Mouse (Mus musculus) hindbrain, postnatal 0 days (tissue): ENCODE measurements at regions not wholly inside any gene's neighbourhood (a gene's known extent, or its start where the extent isn't known, plus 50 kb on each side); places are given as distances from the start of the nearest gene placed in this dataset.

Source experiments
- ATAC-seq: fragments of 200-750 bp; cut with Nextera tagmentation; 2 replicates; pipeline ENCODE4 v1.8.0; 2017; ENCODE audit warnings: mild to moderate bottlenecking, moderate TSS enrichment, moderate library complexity
- DNase-seq: peaks from one replicate; pipeline ENCODE4 v3.0.0-alpha.2; 2015; ENCODE audit warnings: low spot score
- H3K27ac ChIP-seq: fragments of 300-500 bp; sonication (generic); 2 replicates; pipeline ENCODE4 v1.5.1; 2014; ENCODE audit warnings: mild to moderate bottlenecking
- H3K27me3 ChIP-seq: fragments of 300-500 bp; sonication (generic); 2 replicates; pipeline ENCODE4 v1.6.1; 2014; ENCODE audit warnings: low read length, mixed read lengths; ENCODE audit not compliant: insufficient read depth
- H3K36me3 ChIP-seq: fragments of 300-500 bp; sonication (generic); 2 replicates; pipeline ENCODE4 v1.6.1; 2014; ENCODE audit warnings: low read length, mixed read lengths; ENCODE audit not compliant: insufficient read depth
- H3K4me1 ChIP-seq: fragments of 300-500 bp; sonication (generic); 2 replicates; pipeline ENCODE4 v1.6.1; 2014; ENCODE audit warnings: antibody characterized with exemption, low read length, mixed read lengths; ENCODE audit not compliant: insufficient read depth
- H3K4me2 ChIP-seq: fragments of 300-500 bp; sonication (generic); 2 replicates; pipeline ENCODE4 v1.6.1; 2014; ENCODE audit warnings: low read depth, mild to moderate bottlenecking, low read length, moderate library complexity, mixed read lengths
- H3K4me3 ChIP-seq: fragments of 300-500 bp; sonication (generic); 2 replicates; pipeline ENCODE4 v1.5.1; 2014; ENCODE audit warnings: low read length
- H3K9ac ChIP-seq: fragments of 300-500 bp; sonication (generic); replicated peaks from 2 replicates; pipeline ENCODE4 v1.6.1; 2014; ENCODE audit warnings: mild to moderate bottlenecking, low read length, moderate library complexity, mixed read lengths
- H3K9me3 ChIP-seq: fragments of 300-500 bp; sonication (generic); 2 replicates; pipeline ENCODE4 v1.6.1; 2016; ENCODE audit warnings: low read length, mixed read lengths
- CTCF ChIP-seq: IDR thresholded peaks from 2 replicates; pipeline ENCODE4 v1.5.1; 2016; ENCODE audit warnings: antibody characterized with exemption, control low read depth, low read depth
- WGBS: fragments of 180-500 bp; shearing (Covaris S2); extraction: QIAGEN DNeasy Blood & Tissue Kit; methylation state at CpG from one replicate; pipeline ENCODE4 v1.1.7; 2014; 5-methylcytosine and 5-hydroxymethylcytosine counted together

GRCm38 (mm10) chr11:64207358-64207864 lies 128.1 kb upstream of the Cox10 start:
- ATAC-seq, result peak; percentile 43; the same call in 1 of the 2 replicates
- 53% methylated on average over 4 of the region's 4 CpGs for WGBS

GRCm38 (mm10) chr11:64206155-64206554 lies 126.9 kb upstream of the Cox10 start:
- DNase-seq, result no peak
- H3K4me2 ChIP-seq, result no peak overlapping the region
- H3K9me3 ChIP-seq, result no peaks in the 10 kb centered on the region
- no peak overlapping the region for H3K27ac ChIP-seq
- H3K36me3 ChIP-seq, result no peaks in the 10 kb centered on the region
- ATAC-seq, result no peak
- H3K4me3 ChIP-seq, result no peak overlapping the region
- H3K27me3 ChIP-seq, result no peaks in the 10 kb centered on the region
- 67% methylated on average over 2 of the region's 2 CpGs for WGBS
- TF ChIP-seq CTCF, result no peak
- H3K9ac ChIP-seq, result no peak overlapping the region
- H3K4me1 ChIP-seq, result no peaks in the 10 kb centered on the region

More at GRCm38 (mm10) chr11:64207358-64207864, 128.1 kb upstream of the Cox10 start:
- no peaks in the 10 kb centered on the region for H3K27me3 ChIP-seq
- H3K4me2 ChIP-seq, result no peak overlapping the region
- H3K4me3 ChIP-seq, result no peak overlapping the region
- no peak overlapping the region for H3K9ac ChIP-seq
- no peak overlapping the region for H3K27ac ChIP-seq
- DNase-seq, result peak; percentile 33
- no peaks in the 10 kb centered on the region for H3K4me1 ChIP-seq
- no peaks in the 10 kb centered on the region for H3K9me3 ChIP-seq
- no peak for TF ChIP-seq CTCF
- no peaks in the 10 kb centered on the region for H3K36me3 ChIP-seq

GRCm38 (mm10) chr11:64205069-64205468 lies 125.8 kb upstream of the Cox10 start:
- no peak for DNase-seq
- Histone ChIP-seq H3K9me3 (no peaks in the 10 kb centered on the region), H3K27ac (no peak overlapping the region), H3K4me2 (no peak overlapping the region), H3K4me3 (no peak overlapping the region), H3K36me3 (no peaks in the 10 kb centered on the region), H3K27me3 (no peaks in the 10 kb centered on the region), H3K4me1 (no peaks in the 10 kb centered on the region), H3K9ac (no peak overlapping the region)
- WGBS, result 93% methylated on average over 4 of the region's 4 CpGs
- ATAC-seq, result no peak
- no peak for TF ChIP-seq CTCF

GRCm38 (mm10) chr11:64204305-64204704 lies 125.0 kb upstream of the Cox10 start:
- Histone ChIP-seq H3K36me3 (no peaks in the 10 kb centered on the region), H3K4me2 (no peak overlapping the region), H3K27ac (no peak overlapping the region), H3K9me3 (no peaks in the 10 kb centered on the region), H3K4me1 (no peaks in the 10 kb centered on the region), H3K27me3 (no peaks in the 10 kb centered on the region), H3K9ac (no peak overlapping the region), H3K4me3 (no peak overlapping the region)
- DNase-seq, result no peak
- no peak for TF ChIP-seq CTCF
- WGBS, result 63% methylated on average over 7 of the region's 7 CpGs
- no peak for ATAC-seq

GRCm38 (mm10) chr11:64200874-64201273 lies 121.6 kb upstream of the Cox10 start:
- no peak for TF ChIP-seq CTCF
- no peak overlapping the region for H3K27ac ChIP-seq
- no peak for DNase-seq
- H3K27me3 ChIP-seq, result no peaks in the 10 kb centered on the region
- H3K4me3 ChIP-seq, result no peak overlapping the region
- 92% methylated on average over 6 of the region's 6 CpGs for WGBS
- no peaks in the 10 kb centered on the region for H3K36me3 ChIP-seq
- ATAC-seq, result no peak
- no peaks in the 10 kb centered on the region for H3K9me3 ChIP-seq
- no peak overlapping the region for H3K9ac ChIP-seq
- no peak overlapping the region for H3K4me2 ChIP-seq
- no peaks in the 10 kb centered on the region for H3K4me1 ChIP-seq

GRCm38 (mm10) chr11:64195272-64195671 lies 116.0 kb upstream of the Cox10 start:
- Histone ChIP-seq H3K9me3 (no peaks in the 10 kb centered on the region), H3K4me1 (no peaks in the 10 kb centered on the region), H3K9ac (no peak overlapping the region), H3K27ac (no peak overlapping the region), H3K4me3 (no peak overlapping the region), H3K4me2 (no peak overlapping the region), H3K36me3 (no peaks in the 10 kb centered on the region), H3K27me3 (no peaks in the 10 kb centered on the region)
- TF ChIP-seq CTCF, result no peak
- DNase-seq (no peak), ATAC-seq (no peak)
- WGBS, result 92% methylated on average over 3 of the region's 3 CpGs

- Histone ChIP-seq H3K9me3 (no peaks in the 10 kb centered on the region), H3K4me3 (no peak overlapping the region), H3K4me1 (no peaks in the 10 kb centered on the region), H3K36me3 (no peaks in the 10 kb centered on the region), H3K4me2 (no peak overlapping the region), H3K27me3 (no peaks in the 10 kb centered on the region), H3K27ac (no peak overlapping the region), H3K9ac (no peak overlapping the region)
- WGBS, result 77% methylated on average over 2 of the region's 2 CpGs
- no peak for DNase-seq
- no peak for TF ChIP-seq CTCF
- no peak for ATAC-seq
Observed at GRCm38 (mm10) chr11:64188701-64189100, 109.4 kb upstream of the Cox10 start.
